Mouse (Mus musculus): ENCODE results near the gene Aif1. TPM values are rescaled to one million over a fixed set of nuclear protein-coding genes. Genes with fewer than 3 reads are reported as not detected.

The Aif1 gene
- polyA plus RNA-seq, 1 experiment = 22.3 TPM

GRCm38 (mm10) chr17:35197126-35197525 lies 21.3 kb upstream of the Aif1 start:
- no peaks in the 10 kb centered on the region for H3K27me3 ChIP-seq (replicated peaks)
- TF ChIP-seq GATA1 (IDR thresholded peaks at IDR 0.05; ENCODE audit: borderline replicate concordance, low read length) (no peak), FLI1 (IDR thresholded peaks at IDR 0.05; ENCODE audit: low read length) (no peak)
- H3K4me3 ChIP-seq (replicated peaks) = peak overlapping the region; percentile 97
- peaks cover 16% of the 10 kb centered on the region for H3K36me3 ChIP-seq (replicated peaks; ENCODE audit: low read length)
- peaks cover 89% of the 10 kb centered on the region for H3K4me1 ChIP-seq
- no peaks in the 10 kb centered on the region for H3K9me3 ChIP-seq

GRCm38 (mm10) chr17:35196321-35196641 lies 20.4 kb upstream of the Aif1 start:
- TF ChIP-seq FLI1 (IDR thresholded peaks at IDR 0.05; ENCODE audit: low read length) (no peak), GATA1 (IDR thresholded peaks at IDR 0.05; ENCODE audit: borderline replicate concordance, low read length) (no peak)
- Histone ChIP-seq H3K36me3 (replicated peaks; ENCODE audit: low read length) (peaks cover 16% of the 10 kb centered on the region), H3K4me3 (replicated peaks) (peak overlapping the region; percentile 97), H3K9me3 (no peaks in the 10 kb centered on the region), H3K27me3 (replicated peaks) (no peaks in the 10 kb centered on the region), H3K4me1 (peaks cover 89% of the 10 kb centered on the region)

GRCm38 (mm10) chr17:35195631-35196320 lies 19.9 kb upstream of the Aif1 start:
- Histone ChIP-seq H3K4me3 (replicated peaks) (peak overlapping the region; percentile 97), H3K4me1 (peaks cover 89% of the 10 kb centered on the region), H3K36me3 (replicated peaks; ENCODE audit: low read length) (peaks cover 16% of the 10 kb centered on the region), H3K9me3 (no peaks in the 10 kb centered on the region), H3K27me3 (replicated peaks) (no peaks in the 10 kb centered on the region)
- TF ChIP-seq GATA1 (IDR thresholded peaks at IDR 0.05; ENCODE audit: borderline replicate concordance, low read length) (no peak), FLI1 (IDR thresholded peaks at IDR 0.05; ENCODE audit: low read length) (no peak)

- Histone ChIP-seq H3K27me3 (replicated peaks) (no peaks in the 10 kb centered on the region), H3K4me1 (peaks cover 89% of the 10 kb centered on the region), H3K4me3 (replicated peaks) (peak overlapping the region; percentile 97)
Measured at GRCm38 (mm10) chr17:35194844-35195630, 19.2 kb upstream of the Aif1 start.

GRCm38 (mm10) chr17:35193881-35194843 lies 18.3 kb upstream of the Aif1 start, which contains the start of gene Ltb:
Ltb (plus strand) TSS chr17:35194439.
- H3K27me3 ChIP-seq (replicated peaks) = no peaks in the 10 kb centered on the region
- H3K4me1 ChIP-seq = peaks cover 89% of the 10 kb centered on the region
- peaks cover 6% of the 10 kb centered on the region for H3K36me3 ChIP-seq (replicated peaks; ENCODE audit: low read length)
- H3K9me3 ChIP-seq = no peaks in the 10 kb centered on the region
- peak within 1 kb of the TSS; percentile 97 for H3K4me3 ChIP-seq (replicated peaks)
- TF ChIP-seq FLI1 (IDR thresholded peaks at IDR 0.05; ENCODE audit: low read length) (no peak), GATA1 (IDR thresholded peaks at IDR 0.05; ENCODE audit: borderline replicate concordance, low read length) (no peak)

More at GRCm38 (mm10) chr17:35194844-35195630, 19.2 kb upstream of the Aif1 start:
- TF ChIP-seq FLI1 (IDR thresholded peaks at IDR 0.05; ENCODE audit: low read length) (no peak), GATA1 (IDR thresholded peaks at IDR 0.05; ENCODE audit: borderline replicate concordance, low read length) (no peak)
- Histone ChIP-seq H3K36me3 (replicated peaks; ENCODE audit: low read length) (peaks cover 13% of the 10 kb centered on the region), H3K9me3 (no peaks in the 10 kb centered on the region)

- Histone ChIP-seq H3K27me3 (replicated peaks) (no peaks in the 10 kb centered on the region), H3K9me3 (no peaks in the 10 kb centered on the region), H3K36me3 (replicated peaks; ENCODE audit: low read length) (no peaks in the 10 kb centered on the region), H3K4me3 (replicated peaks) (peak overlapping the region; percentile 18), H3K4me1 (peaks cover 91% of the 10 kb centered on the region)
- no peak for TF ChIP-seq GATA1 (IDR thresholded peaks at IDR 0.05; ENCODE audit: borderline replicate concordance, low read length)
- no peak for TF ChIP-seq FLI1 (IDR thresholded peaks at IDR 0.05; ENCODE audit: low read length)
Measured at GRCm38 (mm10) chr17:35192924-35193323, 17.1 kb upstream of the Aif1 start.

GRCm38 (mm10) chr17:35191723-35192122 lies 15.9 kb upstream of the Aif1 start:
- Histone ChIP-seq H3K4me3 (replicated peaks) (peak overlapping the region; percentile 59), H3K9me3 (no peaks in the 10 kb centered on the region), H3K36me3 (replicated peaks; ENCODE audit: low read length) (no peaks in the 10 kb centered on the region), H3K4me1 (peaks cover 93% of the 10 kb centered on the region), H3K27me3 (replicated peaks) (no peaks in the 10 kb centered on the region)
- TF ChIP-seq GATA1 (IDR thresholded peaks at IDR 0.05; ENCODE audit: borderline replicate concordance, low read length) (no peak), FLI1 (IDR thresholded peaks at IDR 0.05; ENCODE audit: low read length) (no peak)

GRCm38 (mm10) chr17:35190096-35190495 lies 14.2 kb upstream of the Aif1 start:
- TF ChIP-seq FLI1 (IDR thresholded peaks at IDR 0.05; ENCODE audit: low read length) = no peak
- TF ChIP-seq GATA1 (IDR thresholded peaks at IDR 0.05; ENCODE audit: borderline replicate concordance, low read length) = no peak
- peak overlapping the region; percentile 87 for H3K4me3 ChIP-seq (replicated peaks)
- H3K4me1 ChIP-seq = peaks cover 88% of the 10 kb centered on the region

GRCm38 (mm10) chr17:35189186-35189585 lies 13.3 kb upstream of the Aif1 start:
- Histone ChIP-seq H3K9me3 (no peaks in the 10 kb centered on the region), H3K4me3 (replicated peaks) (peak overlapping the region; percentile 87), H3K27me3 (replicated peaks) (no peaks in the 10 kb centered on the region), H3K4me1 (peaks cover 88% of the 10 kb centered on the region), H3K36me3 (replicated peaks; ENCODE audit: low read length) (peaks cover 10% of the 10 kb centered on the region)
- TF ChIP-seq GATA1 (IDR thresholded peaks at IDR 0.05; ENCODE audit: borderline replicate concordance, low read length) (no peak; the same call in 2 of the 3 replicates), FLI1 (IDR thresholded peaks at IDR 0.05; ENCODE audit: low read length) (no peak)

More at GRCm38 (mm10) chr17:35190096-35190495, 14.2 kb upstream of the Aif1 start:
- Histone ChIP-seq H3K27me3 (replicated peaks) (no peaks in the 10 kb centered on the region), H3K9me3 (no peaks in the 10 kb centered on the region), H3K36me3 (replicated peaks; ENCODE audit: low read length) (peaks cover 2% of the 10 kb centered on the region)

Data from megakaryocyte, embryonic 14.5 days (primary cell).